Mouse (Mus musculus) stomach, embryonic 15.5 days (tissue): Measurements from ENCODE around the gene Med25. TPM values are rescaled to one million over a fixed set of nuclear protein-coding genes. Genes with fewer than 3 reads are reported as not detected.

Experiments used
- ATAC-seq: fragments of 200-750 bp; cut with Nextera tagmentation; 2 replicates; pipeline ENCODE4 v1.8.0; 2017; ENCODE audit warnings: low read depth, moderate number of reproducible peaks, moderate TSS enrichment; ENCODE audit not compliant: insufficient read depth, low FRiP score
- H3K27ac ChIP-seq: fragments of 300-500 bp; sonication (generic); 2 replicates; pipeline ENCODE4 v1.5.1; 2015; ENCODE audit warnings: mild to moderate bottlenecking, inconsistent platforms
- H3K27me3 ChIP-seq: fragments of 300-500 bp; sonication (generic); replicated peaks from 2 replicates; pipeline ENCODE4 v1.6.1; 2015; ENCODE audit warnings: inconsistent platforms
- H3K36me3 ChIP-seq: fragments of 300-500 bp; sonication (generic); 2 replicates; pipeline ENCODE4 v1.6.1; 2015; ENCODE audit warnings: inconsistent platforms
- H3K4me1 ChIP-seq: fragments of 300-500 bp; sonication (generic); 2 replicates; pipeline ENCODE4 v1.6.1; 2015; ENCODE audit warnings: inconsistent platforms
- H3K4me2 ChIP-seq: fragments of 300-500 bp; sonication (generic); 2 replicates; pipeline ENCODE4 v1.6.1; 2015; ENCODE audit warnings: mild to moderate bottlenecking, inconsistent platforms
- H3K4me3 ChIP-seq: fragments of 300-500 bp; sonication (generic); replicated peaks from 2 replicates; pipeline ENCODE4 v1.5.1; 2015; ENCODE audit warnings: inconsistent platforms
- H3K9ac ChIP-seq: fragments of 300-500 bp; sonication (generic); 2 replicates; pipeline ENCODE4 v1.6.1; 2015; ENCODE audit warnings: inconsistent platforms
- H3K9me3 ChIP-seq: fragments of 300-500 bp; sonication (generic); 2 replicates; pipeline ENCODE4 v1.6.1; 2016; ENCODE audit warnings: inconsistent platforms
- WGBS: fragments of 180-500 bp; shearing (Covaris S2); methylation state at CpG from one replicate; pipeline ENCODE4 v1.1.7; 2015; 5-methylcytosine and 5-hydroxymethylcytosine counted together
- polyA plus RNA-seq: library from polyadenylated mRNA; unstranded; fragments of >200 nt; fragmentation: Nextera tagmentation; extraction: Ambion mirVana; gene quantifications from 2 replicates; pipeline ENCODE4 v1.2.1, GENCODE M21; 2015

Gene Med25
- polyA plus RNA-seq, 1 experiment from 2014 or later, result 91.0 TPM

DNA sequence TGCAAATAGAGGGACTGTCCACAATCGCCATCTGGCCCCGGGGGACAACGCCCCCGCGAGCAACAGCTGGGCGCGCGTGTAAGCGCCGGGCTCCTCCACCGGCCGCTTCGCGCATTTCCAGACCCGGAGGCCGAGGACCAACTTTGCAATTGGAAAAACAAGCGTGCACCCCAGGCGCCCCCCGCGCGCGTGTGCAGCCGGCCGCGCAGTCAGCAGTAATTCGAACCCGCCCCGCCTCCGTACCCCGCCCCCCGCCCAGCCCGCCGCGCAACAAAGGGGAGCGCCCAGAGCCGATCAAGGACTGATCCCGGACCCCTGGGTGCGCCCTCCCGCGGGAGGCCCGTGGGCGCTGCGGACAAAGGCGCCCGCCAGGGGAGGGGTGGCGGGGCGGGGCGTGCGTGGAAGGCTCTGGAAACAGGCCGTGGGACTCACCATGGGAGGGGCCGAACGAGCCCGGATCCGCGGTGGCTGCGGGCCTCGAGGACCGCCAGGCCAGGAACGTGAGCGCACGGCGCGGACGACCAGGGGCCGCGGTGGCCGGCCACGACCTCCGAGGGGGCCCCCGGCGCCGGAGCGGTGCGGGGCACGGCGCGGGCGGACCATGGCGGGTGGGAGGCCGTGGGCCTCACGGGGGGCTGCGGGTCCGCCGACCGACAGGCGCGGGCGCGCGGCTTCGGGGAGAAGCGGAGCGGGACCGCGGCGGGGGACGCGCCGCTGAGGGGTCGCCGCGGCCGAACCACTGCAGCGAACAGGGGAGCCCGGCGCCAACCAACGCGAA lies 23.4 kb downstream of the Med25 start:
- no peaks in the 10 kb centered on the region for H3K9me3 ChIP-seq
- H3K27me3 ChIP-seq, result no peaks in the 10 kb centered on the region
- peak; percentile 55 for ATAC-seq
- WGBS, result under 1% methylated on average over 103 of the region's 108 CpGs
- H3K4me3 ChIP-seq, result peak overlapping the region; percentile 97
- H3K9ac ChIP-seq, result peak overlapping the region; percentile 100
- peaks cover 10% of the 10 kb centered on the region for H3K36me3 ChIP-seq
- peak overlapping the region; percentile 81 for H3K4me2 ChIP-seq
- H3K4me1 ChIP-seq, result peaks cover 47% of the 10 kb centered on the region
- H3K27ac ChIP-seq, result peak overlapping the region; percentile 100

DNA sequence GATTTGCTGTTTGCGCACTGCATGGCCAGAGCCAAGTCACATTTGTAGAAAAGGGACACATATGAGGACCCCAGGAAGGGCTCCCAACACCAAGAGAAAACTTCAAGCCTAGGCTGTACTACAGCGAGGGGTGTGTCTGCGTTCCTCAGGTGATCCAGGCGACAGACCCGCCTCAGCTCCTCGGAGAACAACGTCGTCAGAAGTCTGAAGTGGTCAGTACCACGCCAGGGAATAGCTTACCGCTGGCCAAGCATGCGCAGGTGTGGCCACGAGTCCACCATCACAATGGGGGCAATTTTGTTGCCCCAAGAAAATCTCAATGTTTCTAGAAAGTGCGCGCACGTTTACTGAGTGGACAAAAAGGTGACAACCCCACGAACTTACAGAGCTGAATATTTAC lies 24.0 kb downstream of the Med25 start:
- no peak for ATAC-seq
- 5% methylated on average over 16 of the region's 16 CpGs for WGBS

DNA sequence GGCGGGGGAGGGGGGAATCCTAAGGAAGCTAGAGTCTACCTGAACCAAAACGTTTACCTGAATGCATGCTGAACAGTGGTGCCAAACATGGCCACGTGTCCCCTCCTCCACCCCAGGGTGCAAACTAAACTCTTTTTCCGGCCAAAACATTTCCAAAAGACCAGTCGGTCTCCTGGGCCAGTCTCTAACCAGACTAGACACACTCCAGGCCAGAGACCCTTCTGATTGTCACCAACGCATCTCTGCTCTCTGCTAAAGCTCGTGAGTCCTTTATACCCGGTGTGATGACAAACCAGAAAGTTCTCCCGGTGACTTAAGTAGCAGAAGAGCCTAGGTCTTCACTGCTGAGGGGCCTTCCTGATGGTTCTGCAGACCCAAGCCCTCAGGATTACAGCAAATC lies 24.7 kb downstream of the Med25 start:
- Histone ChIP-seq H3K4me2 (peak overlapping the region; percentile 81), H3K27me3 (no peaks in the 10 kb centered on the region), H3K4me1 (peaks cover 47% of the 10 kb centered on the region), H3K9ac (peak overlapping the region; percentile 20; the same call in 1 of the 2 replicates), H3K9me3 (no peaks in the 10 kb centered on the region), H3K36me3 (peaks cover 23% of the 10 kb centered on the region), H3K4me3 (peak overlapping the region; percentile 97), H3K27ac (peak overlapping the region; percentile 100; the same call in 1 of the 2 replicates)
- 33% methylated on average over 9 of the region's 9 CpGs for WGBS
- no peak for ATAC-seq

More for the DNA sequence above, 24.0 kb downstream of the Med25 start:
- H3K36me3 ChIP-seq, result peaks cover 16% of the 10 kb centered on the region
- H3K27ac ChIP-seq, result peak overlapping the region; percentile 100
- H3K9me3 ChIP-seq, result no peaks in the 10 kb centered on the region
- no peaks in the 10 kb centered on the region for H3K27me3 ChIP-seq
- H3K4me2 ChIP-seq, result peak overlapping the region; percentile 81
- H3K4me1 ChIP-seq, result peaks cover 51% of the 10 kb centered on the region
- peak overlapping the region; percentile 100; the same call in 1 of the 2 replicates for H3K9ac ChIP-seq
- peak overlapping the region; percentile 97 for H3K4me3 ChIP-seq

DNA sequence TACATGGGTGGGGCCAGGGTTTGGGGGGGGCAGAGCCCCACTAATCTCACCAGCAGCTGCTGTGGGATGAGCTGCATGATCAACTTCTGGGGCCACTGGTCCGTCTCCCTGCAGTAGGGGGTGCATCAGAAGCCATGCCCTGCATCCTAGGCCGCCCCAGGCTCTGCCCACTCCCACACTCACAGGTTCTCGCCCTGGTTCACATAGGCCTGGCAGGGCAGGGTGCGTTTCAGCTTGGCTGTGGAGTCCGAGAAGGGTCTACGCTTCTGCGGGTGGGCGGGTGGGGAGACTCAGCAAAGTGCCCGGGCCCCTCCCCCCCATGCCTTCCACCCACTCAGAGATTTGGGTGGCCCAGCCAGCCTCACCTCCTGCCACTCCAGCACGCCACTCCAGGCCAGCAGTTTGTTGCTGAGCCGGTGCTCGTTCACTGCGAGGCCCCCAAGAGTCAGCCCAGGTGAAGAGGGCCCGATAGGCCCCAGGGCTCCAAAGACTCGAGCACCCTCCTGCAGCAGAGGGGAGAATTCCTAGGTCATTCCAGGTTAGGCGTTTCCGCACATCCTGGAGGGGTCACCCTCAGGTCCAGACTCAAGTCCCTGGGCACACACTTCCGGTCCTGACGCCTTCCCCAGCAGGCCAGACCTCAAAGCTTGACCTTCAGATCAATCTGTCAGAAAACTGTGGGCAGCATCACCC lies 25.4 kb downstream of the Med25 start:
- H3K36me3 ChIP-seq, result peaks cover 29% of the 10 kb centered on the region
- H3K4me3 ChIP-seq, result peak overlapping the region; percentile 97
- no peaks in the 10 kb centered on the region for H3K27me3 ChIP-seq
- H3K4me1 ChIP-seq, result peaks cover 47% of the 10 kb centered on the region
- H3K4me2 ChIP-seq, result peak overlapping the region; percentile 81
- H3K9me3 ChIP-seq, result no peaks in the 10 kb centered on the region
- ATAC-seq, result no peak
- 52% methylated on average over 19 of the region's 19 CpGs for WGBS
- no peak overlapping the region; the same call in 1 of the 2 replicates for H3K9ac ChIP-seq
- peak overlapping the region; percentile 80 for H3K27ac ChIP-seq

DNA sequence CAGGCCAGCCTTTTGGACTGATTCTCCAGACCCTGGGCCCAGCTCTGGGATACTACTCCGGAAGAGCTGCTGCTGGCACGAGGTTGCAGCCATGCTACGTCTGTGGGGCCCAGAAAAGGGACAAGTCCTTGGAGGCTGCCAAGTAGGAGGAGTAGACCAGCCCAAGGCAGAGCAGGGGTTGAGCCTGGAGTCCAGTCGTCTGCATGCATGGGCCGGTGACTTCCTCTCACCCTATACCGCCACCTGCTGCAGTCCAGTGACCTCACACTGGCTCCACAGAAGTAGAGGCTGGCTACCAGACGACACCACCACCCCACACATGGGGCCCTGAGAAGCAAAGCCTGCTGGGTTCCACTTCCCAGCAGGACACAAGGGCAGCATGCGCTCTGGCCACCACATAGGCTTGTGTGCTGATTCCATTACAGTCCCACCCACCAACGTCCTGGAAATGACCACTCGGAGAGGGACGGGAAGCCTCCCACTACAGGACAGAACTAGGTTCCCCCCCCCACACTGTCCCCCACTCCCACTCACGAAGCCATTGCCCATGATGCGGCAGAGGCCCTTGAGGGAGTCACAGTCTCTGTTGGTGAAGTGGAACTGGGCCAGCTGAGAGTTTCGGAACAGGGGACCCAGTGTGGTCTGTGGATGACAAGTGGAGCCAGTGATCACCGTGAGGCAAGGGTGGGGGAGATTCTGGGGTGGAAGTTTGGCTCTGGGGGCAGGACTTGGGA lies 26.1 kb downstream of the Med25 start:
- 33% methylated on average over 15 of the region's 15 CpGs for WGBS
- Histone ChIP-seq H3K4me3 (peak overlapping the region; percentile 97), H3K4me2 (peak overlapping the region; percentile 81), H3K27me3 (no peaks in the 10 kb centered on the region), H3K4me1 (peaks cover 50% of the 10 kb centered on the region), H3K9me3 (no peaks in the 10 kb centered on the region), H3K27ac (peak overlapping the region; percentile 80), H3K9ac (peak overlapping the region; percentile 9), H3K36me3 (peaks cover 36% of the 10 kb centered on the region)
- 0 out of 2 replicates have a peak, but pooled peaks have one; percentile 2 for ATAC-seq

DNA sequence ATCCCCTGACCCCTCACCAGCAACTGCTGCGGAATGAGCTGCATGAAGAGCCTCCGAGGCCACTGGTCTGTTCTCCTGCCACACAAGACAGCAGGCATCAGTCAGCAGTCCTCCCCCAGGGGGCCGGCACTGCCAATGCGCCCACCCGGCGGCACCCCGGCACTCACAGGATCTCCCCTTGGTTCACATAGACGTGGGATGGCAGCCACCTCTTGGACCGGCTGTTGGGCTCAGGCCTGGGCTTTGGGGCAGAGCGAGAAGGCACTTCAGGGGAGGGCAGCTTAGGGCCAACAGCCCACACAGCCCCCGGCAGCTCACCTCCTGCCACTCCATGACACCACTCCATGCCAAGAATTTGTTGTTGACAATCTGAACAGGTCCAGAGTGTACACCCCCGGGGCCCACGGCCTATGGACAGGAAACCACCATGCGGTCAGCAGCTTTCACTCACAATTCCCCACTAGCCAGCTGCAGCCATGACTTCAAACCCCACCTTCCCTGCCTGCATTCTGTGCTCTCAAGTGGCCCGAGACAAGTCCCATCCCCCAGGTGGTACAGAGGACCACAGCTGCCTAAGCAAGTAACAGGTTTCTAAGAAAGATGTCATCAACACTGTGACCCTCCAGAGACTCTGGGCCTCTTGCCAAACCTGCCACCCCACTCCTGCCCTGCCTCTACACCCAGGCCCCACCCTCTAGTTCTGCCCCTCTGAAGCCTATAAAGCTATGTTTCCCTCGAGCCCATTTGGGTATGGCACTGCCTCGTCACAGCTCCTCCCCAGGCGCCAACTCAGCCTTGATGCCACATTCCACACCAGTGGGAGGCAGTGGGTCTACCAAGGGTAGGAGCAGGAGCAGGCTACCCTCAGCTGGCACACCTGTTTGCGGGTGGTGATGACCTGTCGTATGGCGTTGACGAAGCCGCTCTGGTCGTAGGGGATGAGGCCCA lies 27.6 kb downstream of the Med25 start:
- H3K27me3 ChIP-seq, result no peaks in the 10 kb centered on the region
- H3K4me1 ChIP-seq, result peaks cover 53% of the 10 kb centered on the region
- no peaks in the 10 kb centered on the region for H3K9me3 ChIP-seq
- no peak overlapping the region for H3K9ac ChIP-seq
- peaks cover 38% of the 10 kb centered on the region for H3K36me3 ChIP-seq
- no peak for ATAC-seq
- H3K4me3 ChIP-seq, result no peak overlapping the region
- WGBS, result 77% methylated on average over 24 of the region's 24 CpGs
- 0 out of 2 replicates have a peak overlapping the region, but pooled peaks have one; percentile 81 for H3K4me2 ChIP-seq
- H3K27ac ChIP-seq, result 0 out of 2 replicates have a peak overlapping the region, but pooled peaks have one; percentile 80

DNA sequence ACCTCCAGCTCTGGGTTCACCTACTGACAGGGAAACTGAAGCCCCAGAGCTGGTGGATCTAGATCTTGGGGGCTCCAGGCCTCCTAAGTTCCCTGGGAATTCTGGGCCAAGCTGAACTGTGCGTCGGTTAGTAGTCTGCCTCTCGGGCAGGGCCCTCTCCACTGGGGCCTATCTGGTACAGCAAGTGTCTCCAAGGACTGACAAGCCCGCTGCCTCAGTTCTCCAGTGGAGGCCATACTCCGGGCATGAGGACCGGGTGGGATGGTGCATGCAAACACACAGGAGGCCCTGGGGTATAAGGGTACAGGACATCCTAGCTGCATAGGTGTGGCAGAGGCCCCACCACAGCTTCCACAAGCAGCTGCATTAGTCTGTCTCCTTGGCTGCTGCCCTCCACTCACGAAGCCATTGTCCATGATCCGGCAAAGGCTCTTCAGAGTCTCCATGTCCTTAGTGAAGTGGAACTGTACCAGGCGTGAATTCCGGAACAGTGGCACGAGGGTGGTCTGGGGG lies 28.5 kb downstream of the Med25 start:
- ATAC-seq, result no peak
- 79% methylated on average over 11 of the region's 11 CpGs for WGBS
- Histone ChIP-seq H3K36me3 (peaks cover 38% of the 10 kb centered on the region), H3K27ac (0 out of 2 replicates have a peak overlapping the region, but pooled peaks have one; percentile 13), H3K27me3 (no peaks in the 10 kb centered on the region), H3K9me3 (no peaks in the 10 kb centered on the region), H3K4me2 (no peak overlapping the region), H3K4me1 (peaks cover 53% of the 10 kb centered on the region), H3K4me3 (no peak overlapping the region), H3K9ac (no peak overlapping the region)

DNA sequence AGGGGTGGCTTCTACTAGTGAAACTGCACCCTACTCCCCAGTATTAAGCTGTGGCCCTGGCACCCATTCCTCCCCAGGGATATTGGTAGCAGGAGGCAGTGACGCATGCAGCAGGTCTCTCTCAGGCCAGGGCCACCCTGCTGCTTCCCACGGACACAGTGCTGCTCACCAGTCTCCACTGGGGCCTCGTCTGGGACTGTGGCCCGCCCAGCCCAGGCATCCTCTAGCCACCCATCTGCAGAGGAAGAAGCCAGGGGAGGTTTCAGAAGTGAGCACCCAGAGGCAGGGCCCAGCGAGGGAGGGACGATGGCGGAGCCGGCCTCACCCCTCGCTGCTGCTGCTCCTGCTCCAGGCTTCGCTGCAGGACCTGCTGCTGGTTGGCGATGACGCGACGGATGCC lies 29.3 kb downstream of the Med25 start:
- H3K27me3 ChIP-seq, result no peaks in the 10 kb centered on the region
- 84% methylated on average over 14 of the region's 14 CpGs for WGBS
- H3K4me3 ChIP-seq, result no peak overlapping the region
- H3K9ac ChIP-seq, result no peak overlapping the region
- no peak for ATAC-seq
- H3K27ac ChIP-seq, result no peak overlapping the region
- H3K4me2 ChIP-seq, result no peak overlapping the region
- peaks cover 56% of the 10 kb centered on the region for H3K4me1 ChIP-seq
- H3K36me3 ChIP-seq, result peaks cover 38% of the 10 kb centered on the region
- no peaks in the 10 kb centered on the region for H3K9me3 ChIP-seq

DNA sequence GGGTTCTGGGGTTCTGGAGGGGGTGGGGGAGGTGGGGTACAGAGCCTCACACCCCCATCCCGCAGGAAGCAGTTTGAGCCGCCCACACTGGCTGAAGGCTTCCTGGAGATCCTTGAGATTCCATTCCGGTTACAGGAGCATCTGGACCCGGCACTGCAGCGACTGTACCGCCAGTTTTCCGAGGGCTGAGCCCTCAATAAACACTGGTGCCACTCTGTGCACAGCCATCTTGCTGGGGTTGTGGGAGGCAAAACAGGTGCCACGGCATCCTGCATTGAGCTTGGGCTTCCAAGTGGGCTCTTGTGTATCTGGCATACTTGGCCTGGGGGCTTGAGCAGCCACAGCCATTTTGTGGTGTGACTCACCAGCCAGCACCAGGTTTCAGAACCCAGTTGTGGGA lies 30.1 kb downstream of the Med25 start:
- Histone ChIP-seq H3K4me1 (peaks cover 56% of the 10 kb centered on the region), H3K27me3 (no peaks in the 10 kb centered on the region), H3K9me3 (no peaks in the 10 kb centered on the region), H3K27ac (no peak overlapping the region), H3K4me3 (no peak overlapping the region), H3K4me2 (no peak overlapping the region), H3K9ac (no peak overlapping the region), H3K36me3 (peaks cover 38% of the 10 kb centered on the region)
- 77% methylated on average over 8 of the region's 8 CpGs for WGBS
- no peak for ATAC-seq

DNA sequence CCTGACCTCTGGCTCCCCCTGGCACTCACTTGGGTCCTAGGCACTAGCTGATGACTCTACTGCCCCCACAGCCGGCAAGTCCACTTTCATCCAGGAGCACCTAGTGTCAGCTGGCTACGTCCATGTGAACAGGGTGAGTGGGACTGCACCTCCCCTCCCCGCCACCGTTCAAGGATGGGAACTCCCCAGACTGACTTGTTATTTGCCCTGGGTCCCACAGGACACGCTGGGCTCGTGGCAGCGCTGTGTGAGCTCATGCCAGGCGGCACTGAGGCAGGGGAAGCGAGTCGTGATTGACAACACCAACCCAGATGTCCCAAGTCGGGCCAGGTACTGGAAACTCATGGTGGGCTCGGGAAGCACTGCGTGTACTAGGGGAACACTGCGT lies 31.1 kb downstream of the Med25 start:
- H3K36me3 ChIP-seq, result peaks cover 38% of the 10 kb centered on the region
- H3K4me2 ChIP-seq, result no peak overlapping the region
- peaks cover 49% of the 10 kb centered on the region for H3K4me1 ChIP-seq
- no peak for ATAC-seq
- no peaks in the 10 kb centered on the region for H3K9me3 ChIP-seq
- whole genome bisulfite sequencing, result 76% methylated on average over 14 of the region's 14 CpGs
- H3K9ac ChIP-seq, result no peak overlapping the region
- peak overlapping the region; percentile 61; the same call in 1 of the 2 replicates for H3K27ac ChIP-seq
- no peak overlapping the region for H3K4me3 ChIP-seq
- H3K27me3 ChIP-seq, result no peaks in the 10 kb centered on the region
